Mouse (Mus musculus) intestine, embryonic 16.5 days (tissue): ENCODE results near the gene Isy1. TPM values are rescaled to one million over a fixed set of nuclear protein-coding genes. Genes with fewer than 3 reads are reported as not detected.

Source experiments
- ATAC-seq: fragments of 200-750 bp; cut with Nextera tagmentation; 2 replicates; pipeline ENCODE4 v1.8.0; 2017; ENCODE audit warnings: moderate TSS enrichment, moderate library complexity
- H3K27ac ChIP-seq: fragments of 300-500 bp; sonication (generic); 2 replicates; pipeline ENCODE4 v1.5.1; 2014; ENCODE audit warnings: mild to moderate bottlenecking, low read length
- H3K27me3 ChIP-seq: fragments of 300-500 bp; sonication (generic); replicated peaks from 2 replicates; pipeline ENCODE4 v1.6.1; 2014; ENCODE audit warnings: low read length, control low read depth, mixed read lengths; ENCODE audit not compliant: control insufficient read depth, insufficient read depth
- H3K36me3 ChIP-seq: fragments of 300-500 bp; sonication (generic); 2 replicates; pipeline ENCODE4 v1.6.1; 2014; ENCODE audit warnings: low read length, control low read depth; ENCODE audit not compliant: control insufficient read depth, insufficient read depth
- H3K4me1 ChIP-seq: fragments of 300-500 bp; sonication (generic); 2 replicates; pipeline ENCODE4 v1.6.1; 2014; ENCODE audit warnings: low read length, control low read depth, mixed read lengths; ENCODE audit not compliant: control insufficient read depth, insufficient read depth
- H3K4me2 ChIP-seq: fragments of 300-500 bp; sonication (generic); 2 replicates; pipeline ENCODE4 v1.6.1; 2014; ENCODE audit warnings: low read depth, low read length, control low read depth
- H3K4me3 ChIP-seq: fragments of 300-500 bp; sonication (generic); 2 replicates; pipeline ENCODE4 v1.5.1; 2014; ENCODE audit warnings: mild to moderate bottlenecking, low read length
- H3K9ac ChIP-seq: fragments of 300-500 bp; sonication (generic); 2 replicates; pipeline ENCODE4 v1.6.1; 2014; ENCODE audit warnings: low read depth, low read length
- H3K9me3 ChIP-seq: fragments of 300-500 bp; sonication (generic); 2 replicates; pipeline ENCODE4 v1.6.1; 2016; ENCODE audit warnings: low read length, control low read depth; ENCODE audit not compliant: control insufficient read depth
- WGBS: fragments of 180-500 bp; shearing (Covaris S2); extraction: QIAGEN DNeasy Blood & Tissue Kit; methylation state at CpG from one replicate; pipeline ENCODE4 v1.1.7; 2014; 5-methylcytosine and 5-hydroxymethylcytosine counted together
- polyA plus RNA-seq: library from polyadenylated mRNA; unstranded; fragments of >200 nt; fragmentation: Nextera tagmentation; extraction: Ambion mirVana; gene quantifications from 2 replicates; pipeline ENCODE4 v1.2.1, GENCODE M21; 2015

Isy1 gene
- polyA plus RNA-seq, 1 experiment from 2014 or later = 50.5 TPM

DNA sequence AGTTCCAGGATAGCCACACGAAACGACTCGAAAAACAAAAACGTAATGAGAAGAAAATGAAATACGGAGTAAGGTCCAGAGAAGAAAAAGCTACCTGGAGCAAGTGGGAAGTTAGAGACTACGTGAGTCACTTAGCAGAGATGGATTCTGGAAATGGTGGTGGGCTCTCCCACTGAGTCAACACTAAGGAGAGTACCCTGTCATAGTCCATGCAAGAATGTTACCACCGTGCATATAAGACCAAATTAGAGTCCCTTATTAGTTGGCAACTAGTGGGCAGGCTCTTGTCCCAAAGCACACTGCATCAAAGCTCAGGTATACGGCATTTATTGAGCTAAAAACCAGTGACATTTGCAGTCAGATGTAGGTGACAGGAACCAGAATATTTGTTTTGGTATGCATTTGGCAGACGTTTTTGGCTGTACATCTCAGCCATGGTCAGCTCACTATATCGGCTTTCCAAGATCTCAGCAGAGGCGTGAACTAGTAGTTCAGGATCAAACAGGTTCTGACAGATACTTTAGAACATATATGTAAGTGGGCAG is 1.3 kb upstream of the Isy1 start:
- Histone ChIP-seq H3K27ac (peak overlapping the region; percentile 95; the same call in 1 of the 2 replicates), H3K9me3 (no peaks in the 10 kb centered on the region), H3K9ac (no peak overlapping the region), H3K4me2 (peak overlapping the region; percentile 61), H3K4me1 (0 out of 2 replicates have a peak, but pooled peaks cover 6% of the 10 kb centered on the region), H3K27me3 (no peaks in the 10 kb centered on the region), H3K36me3 (peaks cover 19% of the 10 kb centered on the region), H3K4me3 (no peak overlapping the region)
- ATAC-seq = no peak
- 55% methylated on average over 11 of the region's 11 CpGs for WGBS

DNA sequence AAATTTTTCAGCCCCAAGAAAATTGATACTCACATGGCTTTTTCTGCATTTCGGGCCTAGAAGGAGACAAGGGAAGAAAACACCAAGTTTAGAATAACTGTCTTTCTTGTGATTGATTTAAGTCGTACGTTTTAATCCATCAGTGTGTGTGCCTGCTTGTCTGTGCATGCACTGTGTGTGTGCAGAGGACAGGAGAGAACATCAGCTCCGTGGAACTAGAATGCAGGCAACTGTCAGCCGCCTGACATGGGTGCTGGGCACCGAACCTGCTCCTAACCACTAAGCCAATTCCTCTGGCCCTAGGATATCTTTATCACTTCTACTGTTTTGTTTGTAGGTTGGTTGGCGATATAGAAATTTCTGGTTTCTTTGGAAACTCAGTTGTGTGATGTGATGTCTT is 2.9 kb downstream of the Isy1 start, which contains the start of gene Gm45140:
Gm45140 (minus strand) TSS at position 101 of the 400 bp plus-strand sequence.
- no peaks in the 10 kb centered on the region for H3K9me3 ChIP-seq
- no peak within 1 kb of the TSS for H3K4me3 ChIP-seq
- H3K4me1 ChIP-seq = 0 out of 2 replicates have a peak, but pooled peaks cover 6% of the 10 kb centered on the region
- H3K9ac ChIP-seq = no peak within 1 kb of the TSS
- H3K27me3 ChIP-seq = no peaks in the 10 kb centered on the region
- peaks cover 3% of the 10 kb centered on the region; the same call in 1 of the 2 replicates for H3K36me3 ChIP-seq
- H3K27ac ChIP-seq = no peak within 1 kb of the TSS
- H3K4me2 ChIP-seq = no peak within 1 kb of the TSS
- ATAC-seq = no peak
- whole genome bisulfite sequencing = 94% methylated on average over 7 of the region's 7 CpGs

DNA sequence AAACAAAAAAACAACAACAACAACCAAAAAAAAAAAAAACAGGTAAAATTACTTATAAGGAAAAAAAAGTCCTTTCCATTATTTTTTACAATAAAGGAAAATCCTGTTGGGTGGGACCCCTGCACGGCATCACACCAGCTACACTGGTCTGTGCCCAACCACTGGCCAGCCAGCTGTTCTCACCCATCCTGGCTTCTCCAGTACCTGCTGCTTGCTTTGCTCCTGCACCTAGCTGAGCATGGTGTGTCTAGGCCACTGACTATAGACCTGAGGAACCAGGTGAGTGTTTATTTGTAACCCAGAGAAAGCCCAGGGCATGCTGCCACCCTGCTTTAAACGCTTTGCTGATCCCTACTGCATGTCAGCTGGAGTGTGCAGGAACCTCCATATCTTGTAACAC is 18.2 kb downstream of the Isy1 start:
- Histone ChIP-seq H3K4me3 (no peak overlapping the region), H3K9ac (no peak overlapping the region), H3K4me2 (no peak overlapping the region), H3K36me3 (peaks cover 23% of the 10 kb centered on the region), H3K27me3 (no peaks in the 10 kb centered on the region), H3K4me1 (no peaks in the 10 kb centered on the region), H3K27ac (no peak overlapping the region), H3K9me3 (no peaks in the 10 kb centered on the region)
- whole genome bisulfite sequencing = 89% methylated on average over 2 of the region's 2 CpGs
- no peak for ATAC-seq

DNA sequence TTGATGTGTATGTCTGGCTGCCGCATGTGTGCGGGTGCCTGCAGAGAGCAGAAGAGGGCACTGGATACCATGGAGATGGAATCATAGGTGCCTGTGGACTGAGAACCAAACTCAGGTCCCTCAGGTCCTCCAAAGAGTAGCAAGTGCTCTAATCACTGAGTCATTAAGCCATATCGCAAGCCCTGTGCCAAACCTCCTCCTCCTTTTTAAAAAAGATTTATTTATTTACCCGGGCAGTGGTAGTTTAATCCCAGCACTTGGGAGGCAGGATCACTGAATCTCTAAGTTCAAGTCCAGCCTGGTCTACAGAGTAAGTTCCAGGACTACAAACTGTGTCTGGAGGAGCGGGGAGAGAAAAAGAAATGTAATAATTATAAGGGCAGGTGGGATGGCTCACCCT is 24.1 kb downstream of the Isy1 start:
- 93% methylated on average over 5 of the region's 5 CpGs for WGBS
- Histone ChIP-seq H3K36me3 (peaks cover 12% of the 10 kb centered on the region; the same call in 1 of the 2 replicates), H3K9ac (no peak overlapping the region), H3K4me2 (no peak overlapping the region), H3K9me3 (no peaks in the 10 kb centered on the region), H3K27ac (no peak overlapping the region), H3K4me1 (peaks cover 12% of the 10 kb centered on the region), H3K4me3 (no peak overlapping the region), H3K27me3 (no peaks in the 10 kb centered on the region)
- ATAC-seq = no peak

DNA sequence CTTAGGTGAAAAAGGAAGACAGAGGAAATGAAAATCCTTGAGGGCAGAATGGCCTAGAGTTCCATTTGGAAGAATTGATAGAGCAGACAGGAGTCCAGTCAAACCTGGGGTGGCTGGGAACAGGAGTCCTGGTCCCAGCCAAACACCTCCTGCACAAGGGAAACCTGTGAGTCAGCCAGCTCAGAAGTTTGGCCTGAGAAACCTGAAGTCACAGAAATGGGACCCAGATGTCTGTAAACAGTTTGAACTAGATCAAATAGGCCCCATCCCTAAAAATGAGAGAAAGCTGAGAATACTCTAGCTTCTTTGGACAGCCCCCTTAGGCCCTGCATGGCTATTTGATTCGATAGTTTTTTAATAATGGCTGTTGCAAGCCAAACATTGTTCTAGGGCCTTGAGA is 25.9 kb downstream of the Isy1 start:
- H3K9ac ChIP-seq = peak overlapping the region; percentile 61; the same call in 1 of the 2 replicates
- H3K4me3 ChIP-seq = peak overlapping the region; percentile 83; the same call in 1 of the 2 replicates
- no peaks in the 10 kb centered on the region for H3K27me3 ChIP-seq
- H3K4me2 ChIP-seq = peak overlapping the region; percentile 85
- WGBS = 86% methylated on average over 1 of the region's 1 CpGs
- no peaks in the 10 kb centered on the region for H3K9me3 ChIP-seq
- H3K36me3 ChIP-seq = 0 out of 2 replicates have a peak, but pooled peaks cover 4% of the 10 kb centered on the region
- ATAC-seq = no peak
- H3K27ac ChIP-seq = no peak overlapping the region; the same call in 1 of the 2 replicates
- H3K4me1 ChIP-seq = peaks cover 21% of the 10 kb centered on the region

DNA sequence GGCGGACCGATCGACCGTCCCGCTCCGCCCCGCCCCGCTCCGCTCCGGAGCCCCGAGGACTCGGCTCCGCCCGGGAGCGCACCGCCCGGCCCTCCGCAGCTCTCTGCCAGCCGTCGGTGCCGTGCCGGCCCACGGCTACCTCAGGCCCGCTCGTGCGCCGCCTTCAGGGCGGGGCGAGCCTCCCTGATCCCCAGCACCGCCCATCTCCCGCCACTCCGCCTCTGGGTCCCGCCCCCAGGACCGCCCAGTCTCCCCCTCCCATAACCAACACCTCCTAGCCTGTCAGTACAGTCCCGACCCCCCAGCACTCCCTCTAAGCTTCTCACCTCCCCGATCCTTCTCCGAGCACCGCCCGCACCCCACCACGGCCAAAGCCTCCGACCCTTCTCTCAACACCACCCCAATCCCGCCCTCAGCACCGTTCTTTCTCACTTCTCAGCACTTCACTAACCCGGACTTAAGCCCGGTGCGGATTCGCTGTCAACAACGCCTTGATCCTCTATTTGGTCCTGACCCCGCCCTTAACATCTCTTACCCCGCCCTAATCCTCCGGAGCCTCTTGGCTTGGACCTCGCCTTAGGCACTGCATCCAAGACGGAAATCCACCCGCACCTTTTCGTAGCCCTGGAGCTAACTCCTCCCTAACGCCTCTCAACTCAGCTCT is 26.8 kb downstream of the Isy1 start, which contains the start of gene Rab43:
Rab43 (minus strand) TSS at position 490 of the 664 bp plus-strand sequence.
- Histone ChIP-seq H3K9me3 (no peaks in the 10 kb centered on the region), H3K36me3 (0 out of 2 replicates have a peak, but pooled peaks cover under 1% of the 10 kb centered on the region), H3K9ac (peak within 1 kb of the TSS; percentile 88), H3K4me1 (peaks cover 21% of the 10 kb centered on the region), H3K27me3 (no peaks in the 10 kb centered on the region), H3K4me2 (peak within 1 kb of the TSS; percentile 85), H3K27ac (peak within 1 kb of the TSS; percentile 89), H3K4me3 (peak within 1 kb of the TSS; percentile 83)
- ATAC-seq = peak; percentile 97
- WGBS = 0% methylated on average over 45 of the region's 56 CpGs

DNA sequence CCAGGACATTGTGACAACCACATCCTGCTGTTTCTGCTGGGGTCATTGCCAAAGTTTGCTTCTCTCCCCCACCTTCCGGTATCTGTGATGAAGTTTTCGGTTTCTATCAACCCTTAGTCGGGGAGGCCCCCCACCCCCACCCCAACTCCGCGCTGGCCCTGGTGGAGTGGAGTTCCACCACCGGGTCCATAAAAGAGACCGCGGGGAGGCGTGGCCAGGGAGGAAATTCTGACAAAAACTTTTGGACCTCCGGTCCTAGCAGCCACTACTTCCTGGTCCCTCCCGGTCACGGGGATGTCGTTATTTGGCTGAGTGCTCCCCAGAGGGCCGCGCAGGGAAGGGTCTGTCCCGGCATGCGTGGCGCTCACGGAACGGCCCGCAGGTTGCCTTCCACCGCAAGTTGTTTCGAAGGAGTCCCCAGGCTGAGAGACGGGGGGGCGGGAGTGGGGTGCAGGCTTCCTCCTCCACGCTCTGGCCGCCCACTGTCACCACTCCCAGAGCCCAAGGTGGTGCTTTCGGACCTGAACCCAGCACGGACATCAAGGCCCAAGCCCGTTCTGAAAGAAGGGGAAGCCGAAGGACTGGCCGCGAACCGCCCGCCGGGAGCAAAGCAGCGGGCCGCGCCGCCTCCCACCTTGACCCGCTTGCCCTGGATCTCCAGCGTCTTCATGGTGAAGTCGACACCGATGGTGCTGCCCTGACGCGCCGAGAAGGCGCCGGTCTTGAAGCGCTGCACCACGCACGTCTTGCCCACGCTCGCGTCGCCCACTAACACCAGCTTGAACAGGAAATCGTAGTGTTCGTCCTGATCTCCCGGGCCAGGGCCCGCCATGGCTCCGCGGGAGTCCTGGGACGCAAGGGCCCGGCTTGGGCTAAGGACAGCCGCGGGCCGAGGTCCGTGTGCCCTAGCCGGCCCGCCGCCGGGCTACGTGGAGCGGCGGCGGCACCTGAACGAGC is 27.6 kb downstream of the Isy1 start:
- under 1% methylated on average over 77 of the region's 77 CpGs for WGBS
- H3K4me2 ChIP-seq = peak overlapping the region; percentile 85

DNA sequence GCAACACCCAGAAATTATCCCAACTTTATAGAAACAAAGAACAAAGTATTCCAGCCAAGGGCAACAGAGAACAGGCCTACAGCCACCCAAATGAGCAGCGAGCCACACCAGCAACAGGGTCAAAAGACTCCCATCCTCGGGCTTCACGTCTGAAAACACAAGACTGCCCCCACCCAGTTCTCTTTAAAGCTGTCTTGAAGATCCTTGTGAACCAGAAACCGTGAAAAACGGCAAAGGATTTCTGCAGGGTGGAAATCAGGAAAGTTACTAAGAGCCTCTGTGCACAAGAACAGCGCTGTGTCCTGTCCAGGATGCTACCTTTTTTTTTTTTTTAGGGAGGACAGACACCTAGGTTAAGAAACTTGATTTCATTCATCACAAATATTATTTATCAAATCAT is 28.3 kb downstream of the Isy1 start:
- ATAC-seq = no peak
- H3K27ac ChIP-seq = 0 out of 2 replicates have a peak overlapping the region, but pooled peaks have one; percentile 89
- peak overlapping the region; percentile 88 for H3K9ac ChIP-seq
- H3K9me3 ChIP-seq = no peaks in the 10 kb centered on the region
- peaks cover 21% of the 10 kb centered on the region for H3K4me1 ChIP-seq
- 42% methylated on average over 6 of the region's 6 CpGs for WGBS
- H3K4me3 ChIP-seq = peak overlapping the region; percentile 83
- peak overlapping the region; percentile 85 for H3K4me2 ChIP-seq
- H3K36me3 ChIP-seq = no peaks in the 10 kb centered on the region
- H3K27me3 ChIP-seq = no peaks in the 10 kb centered on the region

More for the DNA sequence above, 27.6 kb downstream of the Isy1 start:
- no peaks in the 10 kb centered on the region for H3K9me3 ChIP-seq
- peaks cover 21% of the 10 kb centered on the region for H3K4me1 ChIP-seq
- peak; percentile 1 for ATAC-seq
- peak overlapping the region; percentile 83 for H3K4me3 ChIP-seq
- peak overlapping the region; percentile 88 for H3K9ac ChIP-seq
- H3K27me3 ChIP-seq = no peaks in the 10 kb centered on the region
- no peaks in the 10 kb centered on the region for H3K36me3 ChIP-seq
- peak overlapping the region; percentile 89 for H3K27ac ChIP-seq
